Mouse (Mus musculus): ENCODE measurements around the gene Wnt3.

Gene Wnt3

GRCm38 (mm10) chr11:103840834-103841233, 66.9 kb downstream of the Wnt3 start:
- in situ Hi-C loops (cut with MboI) = no loop called here

GRCm38 (mm10) chr11:103848287-103848686, 74.3 kb downstream of the Wnt3 start:
- in situ Hi-C loops (cut with MboI) = no loop called here

GRCm38 (mm10) chr11:103852590-103853283, 78.8 kb downstream of the Wnt3 start:
- in situ Hi-C loops (cut with MboI) = no loop called here

- in situ Hi-C loops (cut with MboI) = no loop called here
Measured at GRCm38 (mm10) chr11:103853284-103853920, 79.5 kb downstream of the Wnt3 start.

GRCm38 (mm10) chr11:103854294-103854693, 80.3 kb downstream of the Wnt3 start:
- in situ Hi-C loops (cut with MboI) = no loop called here

GRCm38 (mm10) chr11:103856641-103857040, 82.7 kb downstream of the Wnt3 start:
- in situ Hi-C loops (cut with MboI) = no loop called here

- in situ Hi-C loops (cut with MboI) = no loop called here
Measured at GRCm38 (mm10) chr11:103858760-103859159, 84.8 kb downstream of the Wnt3 start.

- in situ Hi-C loops (cut with MboI) = no loop called here
Measured at GRCm38 (mm10) chr11:103859933-103860610, 86.1 kb downstream of the Wnt3 start.

GRCm38 (mm10) chr11:103862951-103863350, 89.0 kb downstream of the Wnt3 start:
- in situ Hi-C loops (cut with MboI) = no loop called here

GRCm38 (mm10) chr11:103864486-103864885, 90.5 kb downstream of the Wnt3 start:
- in situ Hi-C loops (cut with MboI) = no loop called here

GRCm38 (mm10) chr11:103865346-103865745, 91.4 kb downstream of the Wnt3 start:
- in situ Hi-C loops (cut with MboI) = no loop called here
